Mouse (Mus musculus) megakaryocyte, embryonic 14.5 days (primary cell): Measurements from ENCODE around the gene Eif3i.

Experiments used
- FLI1 ChIP-seq: IDR thresholded peaks from 2 replicates; pipeline ENCODE4 v1.6.1; 2012; ENCODE audit warnings: low read length, inconsistent platforms, mixed read lengths
- GATA1 ChIP-seq: IDR thresholded peaks from 3 replicates; pipeline ENCODE4 v1.6.1; 2012; ENCODE audit warnings: mixed read lengths, low read length, inconsistent platforms, borderline replicate concordance

- TF ChIP-seq FLI1, result no peak
- no peak for TF ChIP-seq GATA1
Measured at GRCm38 (mm10) chr4:129556532-129557223, 43.8 kb downstream of the Eif3i start.
